Mouse (Mus musculus) gastrocnemius, adult 8-10 months (tissue): ENCODE measurements at regions not wholly inside any gene's neighbourhood (a gene's known extent, or its start where the extent isn't known, plus 50 kb on each side); places are given as distances from the start of the nearest gene placed in this dataset.

ENCODE experiments used
- DNase-seq, 2 experiments: peaks; one replicate each; pipeline ENCODE4 v3.0.0; 2022; ENCODE audit warnings: low spot score in 2 of 2

DNA sequence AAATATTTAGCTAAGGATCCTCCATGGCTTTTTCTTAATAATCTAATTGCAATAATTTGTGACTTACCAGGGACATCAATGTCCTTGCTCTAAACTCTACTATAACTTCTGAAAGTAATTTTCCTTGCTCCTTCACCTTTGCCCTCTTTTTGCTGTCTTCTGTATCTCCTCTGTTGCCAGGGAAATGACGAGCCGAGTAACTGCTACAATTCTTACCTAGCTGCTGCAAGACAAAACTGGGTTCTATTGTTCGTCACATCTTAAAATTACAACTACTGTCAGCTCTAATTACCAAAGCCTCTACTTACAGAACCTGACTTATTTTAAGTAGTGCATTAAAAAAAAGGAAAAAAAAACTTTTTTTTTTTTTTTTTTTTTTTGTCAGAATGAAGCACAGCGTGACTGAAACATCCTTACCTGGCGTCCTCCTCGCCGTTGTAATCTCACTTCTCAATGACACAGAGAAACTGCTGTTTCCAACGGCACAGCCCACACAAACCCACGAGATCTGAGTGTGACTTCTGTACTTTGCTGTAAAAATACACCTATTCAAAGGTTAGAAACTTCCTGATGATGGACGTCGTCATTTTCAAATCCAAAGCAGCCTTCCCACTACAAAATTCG lies 389.4 kb downstream of the Plk2 start:
- DNase-seq, result no peak

DNA sequence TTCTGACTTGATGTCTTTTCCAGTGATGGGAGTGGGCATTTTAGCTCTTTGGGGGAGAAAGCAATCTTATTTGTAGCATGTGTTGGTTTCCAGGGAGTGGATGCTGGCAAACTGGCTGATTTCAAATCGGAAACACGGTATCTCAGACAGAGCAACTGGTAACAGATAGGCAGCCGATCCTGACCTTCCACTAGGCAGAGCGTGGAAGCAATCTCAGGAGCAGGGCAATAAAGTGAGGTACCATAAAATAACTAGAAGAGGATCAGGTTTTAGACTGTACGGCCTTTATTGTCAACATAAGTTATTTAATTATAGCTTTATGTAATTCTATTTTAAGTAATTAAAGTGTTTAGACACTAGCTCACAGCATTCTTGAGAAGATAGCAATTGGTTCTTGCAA lies 390.0 kb downstream of the Plk2 start:
- no peak for DNase-seq

DNA sequence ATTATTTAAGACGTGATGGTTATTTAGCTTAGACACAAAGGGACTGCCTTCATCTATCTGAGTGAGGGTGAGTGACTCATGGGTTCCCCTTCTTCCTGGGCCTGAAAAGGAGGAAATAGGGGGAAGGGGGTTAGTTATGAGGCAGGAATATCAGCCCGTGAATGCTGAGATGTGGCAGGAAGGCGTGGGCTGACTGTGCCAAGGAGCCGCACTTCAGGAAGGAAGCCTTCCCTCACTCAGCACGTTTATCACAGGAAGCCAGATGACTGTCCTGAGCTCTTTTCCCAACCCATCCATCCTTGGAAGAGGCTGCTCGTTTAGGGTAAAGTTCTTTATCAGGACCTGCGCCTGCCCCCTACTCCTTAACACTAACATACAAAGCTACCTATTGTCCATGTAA lies 403.5 kb downstream of the Plk2 start:
- DNase-seq, result no peak

DNA sequence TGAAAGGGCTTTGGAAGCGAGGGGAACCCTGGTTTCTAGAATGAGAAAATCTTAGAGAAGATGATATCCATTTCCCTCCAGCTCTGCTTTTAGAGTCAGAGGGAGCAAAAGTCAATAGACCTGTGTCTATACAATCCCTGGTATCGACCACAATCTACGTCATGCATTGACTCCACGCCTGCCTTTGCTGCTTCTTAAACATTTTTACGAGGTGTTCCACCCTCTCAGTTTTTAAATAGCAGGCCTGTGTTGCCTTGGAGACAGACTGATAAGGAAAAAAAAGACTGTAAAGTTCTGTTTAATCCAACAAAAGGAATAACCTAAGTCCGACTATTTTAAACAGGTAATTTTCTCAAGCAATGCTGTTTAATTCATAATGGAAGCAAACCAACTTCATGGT lies 408.0 kb downstream of the Plk2 start:
- DNase-seq, result no peak

DNA sequence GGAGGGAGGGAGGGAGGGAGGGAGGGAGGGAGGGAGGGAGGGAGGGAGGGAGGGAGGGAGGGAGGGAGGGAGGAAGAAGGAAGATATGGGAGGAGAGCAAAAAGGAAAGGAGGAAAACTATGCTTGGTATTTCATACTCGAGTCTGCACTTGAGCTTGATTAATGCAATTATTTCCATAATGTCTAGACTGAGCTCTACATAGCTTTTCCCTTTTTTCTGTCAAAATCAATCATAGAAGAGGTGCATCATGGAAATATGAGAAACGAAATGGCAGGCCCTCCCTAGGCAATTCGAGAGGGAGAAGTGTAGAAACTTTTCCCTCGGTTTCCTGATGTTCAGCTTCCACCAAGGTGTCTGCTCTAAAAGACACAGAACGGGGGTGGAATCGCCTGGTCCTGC lies 417.6 kb downstream of the Plk2 start:
- DNase-seq, result no peak

DNA sequence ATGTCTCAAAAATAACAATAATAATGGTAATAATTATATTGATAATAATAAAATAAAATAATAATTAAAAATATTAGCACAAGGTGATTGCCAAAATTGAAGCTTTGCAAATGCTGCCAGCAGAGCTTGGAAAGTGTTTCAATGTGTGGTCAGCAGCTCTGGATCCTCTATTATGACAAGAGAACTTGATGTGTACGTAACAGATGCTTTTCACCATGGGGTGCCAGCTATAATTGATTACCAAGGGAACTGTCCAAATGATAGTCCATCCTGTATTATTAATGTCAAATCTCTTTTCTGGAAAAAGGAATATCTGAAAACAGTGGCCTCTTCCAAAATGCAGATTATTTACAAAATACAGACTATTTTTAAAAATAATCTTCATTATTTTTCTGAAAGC lies 419.2 kb downstream of the Plk2 start:
- no peak for DNase-seq

DNA sequence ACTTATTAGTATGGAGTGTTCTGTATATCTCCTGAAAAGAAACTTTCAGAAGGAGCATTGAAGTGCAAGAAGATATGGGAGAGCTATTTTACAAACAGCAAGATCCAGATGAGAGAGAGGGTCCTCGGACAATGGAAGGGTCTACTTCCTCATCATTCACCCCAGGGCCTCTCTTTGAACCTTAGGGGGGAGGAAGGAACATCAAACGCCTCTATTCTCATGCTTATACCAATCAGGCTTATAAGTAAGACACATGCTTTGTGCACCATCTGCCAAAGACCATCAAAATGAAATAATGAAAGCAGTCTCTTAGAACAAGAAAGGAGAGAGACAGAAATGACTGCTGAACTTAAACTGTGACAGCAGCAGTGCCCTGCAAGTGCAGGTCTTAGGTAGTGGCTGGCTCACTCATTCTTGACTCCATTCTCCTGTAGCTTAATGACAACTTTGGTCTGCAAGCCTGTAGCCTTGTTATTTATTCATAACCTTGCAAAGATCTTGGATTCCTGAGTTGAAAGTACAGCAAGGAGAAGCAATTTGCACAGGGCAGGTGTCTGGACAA lies 424.5 kb downstream of the Plk2 start:
- DNase-seq, result no peak

DNA sequence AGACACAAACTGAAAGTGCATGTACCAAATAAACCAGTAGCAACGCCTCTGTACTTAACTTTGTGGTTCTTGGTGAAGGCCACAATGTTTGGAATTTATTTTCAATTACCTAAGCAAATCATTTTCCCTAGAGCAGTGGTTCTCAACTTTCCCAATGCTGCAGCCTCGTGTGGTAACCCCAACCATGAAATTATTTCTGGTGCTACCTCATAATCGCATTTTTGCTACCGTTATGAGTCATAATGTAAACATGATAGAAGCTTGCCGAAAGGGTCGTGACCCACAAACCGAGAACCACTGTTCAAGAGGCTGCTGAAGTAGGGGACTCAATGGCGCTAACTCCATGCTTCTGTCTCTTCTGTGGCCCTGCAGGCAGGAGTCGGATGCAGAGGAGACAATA lies 429.9 kb upstream of the Actbl2 start:
- DNase-seq, result no peak

DNA sequence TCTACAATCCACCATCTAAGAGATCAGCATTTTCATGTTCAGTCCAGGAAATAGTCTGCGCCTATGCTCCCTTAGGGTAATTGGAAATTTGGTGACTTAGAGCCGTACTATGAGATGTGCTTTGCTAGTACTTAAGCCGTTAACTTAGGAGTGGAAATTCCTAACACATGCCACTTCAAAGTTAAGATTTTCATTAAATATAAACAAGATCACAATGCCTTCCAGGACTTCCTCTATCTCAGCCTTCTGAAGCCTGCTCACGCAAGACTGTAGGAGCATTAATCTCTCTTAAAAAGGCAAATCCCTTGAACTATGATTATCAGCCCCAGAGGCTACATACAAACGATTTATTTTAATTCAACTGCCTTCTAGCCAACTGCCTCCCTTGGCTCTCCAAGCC lies 422.4 kb upstream of the Actbl2 start:
- no peak for DNase-seq

DNA sequence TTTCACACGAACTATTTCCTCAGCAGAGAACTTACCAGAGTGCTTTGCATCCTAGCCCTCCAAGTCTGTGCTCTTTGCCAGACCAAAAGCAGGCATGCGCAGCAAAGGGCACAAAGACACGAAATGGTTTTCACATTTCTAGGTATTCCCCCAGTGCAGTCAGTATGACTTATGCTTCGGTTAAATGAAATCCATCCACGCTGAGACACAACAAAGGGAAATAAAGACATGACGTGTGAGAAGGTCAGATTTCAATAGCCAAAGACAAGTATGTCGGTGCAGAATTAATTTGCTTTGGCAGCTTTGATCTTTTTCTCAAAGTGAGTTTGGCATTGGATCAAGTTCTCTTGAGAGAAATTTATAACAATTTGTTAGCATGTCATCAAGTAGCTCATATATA lies 417.9 kb upstream of the Actbl2 start:
- DNase-seq, result no peak

DNA sequence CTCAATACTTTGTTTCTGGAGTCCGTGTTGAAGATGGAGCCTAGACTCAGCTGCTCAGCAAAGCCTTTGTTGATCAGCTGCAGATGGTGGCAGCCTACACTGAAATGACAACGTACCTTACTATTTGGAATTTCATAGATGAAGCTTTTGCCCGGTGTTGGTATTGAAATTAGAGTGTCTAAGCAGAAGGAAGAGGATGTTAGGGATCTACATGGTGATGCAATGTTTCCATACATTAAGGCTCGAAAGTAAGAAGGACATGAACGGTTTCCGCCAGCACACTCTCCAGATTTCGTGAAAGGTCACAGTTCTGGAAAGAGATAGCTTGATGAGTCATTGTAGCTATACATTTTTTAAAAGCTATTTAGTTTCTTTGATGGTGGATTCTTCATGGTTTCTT lies 412.9 kb upstream of the Actbl2 start:
- no peak for DNase-seq

DNA sequence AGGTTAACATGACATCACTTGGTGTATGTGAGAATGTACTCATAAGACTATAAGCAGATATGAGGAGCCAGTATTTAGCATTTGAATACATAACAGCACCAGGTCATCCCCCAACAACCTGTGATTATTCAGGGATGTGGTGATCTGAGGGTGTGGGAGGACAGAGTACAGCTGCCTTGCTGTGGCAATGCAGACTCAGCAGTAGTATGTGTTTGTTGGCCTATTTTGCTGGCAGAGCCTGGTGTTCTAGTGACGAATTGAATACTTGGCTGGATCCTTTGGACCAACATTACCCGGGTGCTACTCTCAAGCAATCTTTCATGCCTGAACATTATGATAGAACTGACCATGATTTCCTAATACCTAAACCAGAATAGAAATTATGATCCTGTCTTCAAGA lies 409.1 kb upstream of the Actbl2 start:
- peak; percentile 22 to 26 for DNase-seq

DNA sequence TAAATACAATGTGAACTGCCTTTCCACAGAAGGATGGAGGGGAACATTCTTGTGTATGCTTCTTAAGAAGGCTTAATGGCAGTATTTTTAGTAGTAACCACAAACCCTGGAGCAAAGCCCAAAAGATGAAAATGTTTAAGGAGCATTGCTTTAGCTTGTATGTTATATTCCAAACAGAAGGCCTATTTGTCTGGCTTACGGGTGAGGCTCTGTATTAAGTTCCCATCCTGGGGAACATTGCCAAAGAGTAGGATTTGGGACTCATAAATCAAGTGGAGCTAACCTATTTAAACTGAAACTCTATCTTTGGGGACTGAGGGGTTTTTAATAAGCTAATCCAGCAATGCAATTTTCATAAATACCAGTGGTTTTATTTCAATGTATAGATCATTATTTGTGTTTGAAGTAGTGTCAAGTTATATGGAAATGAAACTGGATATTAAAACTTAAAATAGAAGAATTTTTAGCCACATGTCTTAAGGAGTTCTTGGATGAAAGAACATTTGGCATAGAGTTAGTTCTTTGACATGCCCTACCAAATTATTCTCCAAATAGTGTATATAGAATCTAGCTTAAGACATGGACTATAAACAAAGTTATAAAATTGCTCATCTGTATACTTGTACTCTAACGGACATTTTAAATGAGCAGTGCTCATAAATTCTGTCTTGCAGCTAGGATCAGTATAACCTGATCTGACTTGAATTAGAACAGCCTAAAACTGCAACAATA lies 401.7 kb upstream of the Actbl2 start:
- DNase-seq, result no peak

DNA sequence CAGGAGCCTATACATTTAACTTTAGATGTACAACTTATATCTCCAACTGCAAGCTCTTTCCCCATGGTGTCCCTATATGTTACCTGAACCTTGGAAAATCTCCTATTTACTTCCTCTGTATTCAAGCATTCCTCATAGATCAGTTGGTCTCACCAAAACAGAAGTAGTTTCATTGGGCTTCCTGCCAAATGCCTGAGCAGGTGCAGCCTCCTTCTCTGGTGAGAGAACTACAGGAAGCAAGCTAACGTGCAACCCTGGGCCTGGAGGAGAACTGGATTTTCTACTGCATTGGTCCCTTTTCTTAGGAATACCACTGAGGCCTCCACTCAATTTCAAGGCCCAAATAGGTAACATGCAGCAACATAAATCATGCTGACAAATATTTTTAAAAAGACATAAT lies 400.6 kb upstream of the Actbl2 start:
- no peak for DNase-seq

DNA sequence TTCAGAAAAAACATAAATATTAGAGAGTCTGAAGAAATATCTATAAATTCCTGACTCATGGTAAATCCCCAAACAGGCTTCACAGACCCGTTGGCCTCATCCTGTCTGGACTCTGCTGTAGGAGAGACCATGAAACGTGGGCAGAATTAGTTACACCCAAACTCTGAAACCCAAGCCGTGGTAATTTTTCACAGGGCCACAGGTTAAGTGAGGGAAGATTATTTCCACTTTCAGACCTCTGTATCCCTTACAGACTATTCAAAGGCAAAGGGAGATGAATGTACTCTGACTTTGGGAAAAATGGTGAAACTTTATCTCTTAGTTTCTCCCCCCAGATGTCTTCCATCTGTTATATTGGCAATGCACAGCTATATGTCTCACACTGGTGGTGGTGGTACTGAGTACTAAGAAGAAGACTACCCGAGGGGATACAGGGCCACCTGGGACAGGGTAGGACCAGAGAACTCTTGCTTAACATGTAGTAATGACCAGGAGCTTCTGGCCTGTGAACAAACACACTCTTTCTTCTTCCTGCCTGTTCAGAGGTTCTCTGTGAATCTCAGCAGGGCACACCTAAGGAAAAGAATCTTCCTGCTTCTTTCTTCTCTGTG lies 388.8 kb upstream of the Actbl2 start:
- DNase-seq, result no peak

DNA sequence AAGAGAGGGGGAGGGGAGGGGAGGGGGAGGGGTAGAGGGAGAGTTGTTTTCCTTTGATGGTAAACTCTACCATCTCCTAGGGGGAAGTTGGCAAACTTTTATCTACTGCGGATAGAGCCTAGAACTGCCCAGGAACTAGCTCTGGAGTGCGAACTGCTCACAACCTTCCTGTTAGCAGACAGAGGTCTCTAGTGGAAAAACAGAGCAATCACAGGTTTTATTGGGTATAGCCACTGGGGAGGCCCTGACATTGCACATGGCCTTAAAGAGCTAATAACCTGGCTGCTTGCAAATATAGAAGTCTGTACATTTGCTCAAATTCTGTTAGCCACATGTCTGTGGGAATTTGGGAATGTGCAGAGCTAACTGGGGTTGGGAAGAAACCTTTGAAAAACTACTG lies 388.1 kb upstream of the Actbl2 start:
- no peak for DNase-seq

DNA sequence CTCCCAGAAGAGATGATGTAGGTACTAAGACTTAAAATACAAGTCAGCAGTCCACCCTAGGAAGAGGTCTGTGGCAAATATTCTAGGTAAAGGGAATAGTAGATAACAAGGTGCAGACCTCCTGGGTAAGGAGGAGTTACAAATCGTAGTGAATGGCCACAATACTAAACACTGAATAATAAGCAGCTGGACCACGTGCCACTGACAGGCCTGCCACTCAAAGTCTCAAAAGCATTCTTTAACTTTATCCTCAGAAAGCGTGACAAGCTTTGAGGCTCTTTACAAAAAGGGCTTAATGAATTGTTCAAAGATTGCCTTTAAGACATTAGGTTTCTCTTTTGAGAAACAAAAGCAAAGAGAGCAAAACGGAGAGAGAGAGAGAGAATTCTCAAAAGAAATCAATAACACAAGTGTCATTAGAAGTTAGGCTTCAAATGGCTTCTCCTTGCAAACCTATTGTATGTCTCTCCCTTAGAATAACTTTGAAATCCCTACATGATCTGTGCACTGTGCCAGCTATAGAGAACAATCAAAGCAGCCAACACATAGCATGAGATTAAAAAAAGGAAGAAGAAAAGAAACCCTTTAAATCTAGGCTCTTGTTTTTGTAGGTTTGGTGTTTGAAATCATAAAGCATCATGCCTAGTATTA lies 383.6 kb upstream of the Actbl2 start:
- DNase-seq, result no peak

DNA sequence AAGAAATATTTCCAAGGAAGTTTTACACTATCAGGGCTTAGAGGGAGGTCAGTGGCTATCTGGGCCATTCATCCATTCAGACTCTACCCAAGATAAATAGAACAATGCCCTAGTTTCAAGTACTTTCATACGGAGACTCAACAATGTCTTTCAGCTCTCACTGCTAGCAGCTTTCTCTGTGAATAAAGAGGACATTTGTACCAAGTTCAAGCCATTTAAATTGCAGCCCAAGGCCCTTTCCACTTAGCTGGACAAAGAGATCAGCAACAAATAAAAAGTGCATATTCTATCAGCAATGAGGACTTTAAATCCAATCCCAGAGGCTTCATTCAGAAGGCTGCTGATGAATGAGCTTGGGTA lies 383.1 kb upstream of the Actbl2 start:
- no peak for DNase-seq

DNA sequence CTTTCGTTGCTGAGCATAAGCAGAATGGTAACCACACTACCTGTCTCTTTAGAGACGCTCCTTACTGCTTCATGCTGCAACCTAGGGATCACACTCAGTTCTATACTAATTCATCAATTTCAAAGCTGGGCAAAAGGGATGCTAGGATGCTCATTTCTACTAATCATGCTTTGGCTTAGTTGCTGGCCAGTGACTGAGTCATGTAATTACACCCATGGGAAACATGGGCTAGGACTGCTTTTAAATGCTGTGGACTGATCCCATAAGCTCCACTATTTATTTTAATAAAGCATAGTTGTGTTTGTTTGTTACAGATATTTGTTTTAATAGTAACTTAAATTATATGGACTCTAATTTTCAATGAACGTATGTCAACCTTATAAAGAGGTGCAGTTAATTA lies 373.2 kb upstream of the Actbl2 start:
- DNase-seq, result no peak

DNA sequence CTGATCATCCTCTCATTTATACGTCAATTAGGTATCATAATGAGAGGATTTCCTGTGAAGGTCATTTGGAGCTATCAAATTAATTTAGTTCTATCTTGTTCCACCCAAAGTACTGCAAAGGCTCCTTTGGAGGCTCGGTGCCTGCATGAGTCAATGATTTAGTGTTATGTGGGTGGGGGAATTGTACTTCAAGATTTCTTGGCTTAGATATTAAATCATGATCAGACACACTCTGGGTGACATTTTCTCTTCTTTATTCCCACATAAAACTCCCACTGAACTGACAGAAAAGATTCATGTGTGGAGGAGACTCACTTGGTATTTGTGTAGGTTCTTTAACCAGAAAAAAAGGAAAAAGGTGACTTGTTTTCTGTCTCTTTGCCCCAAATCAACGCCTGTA lies 372.6 kb upstream of the Actbl2 start:
- DNase-seq, result no peak

DNA sequence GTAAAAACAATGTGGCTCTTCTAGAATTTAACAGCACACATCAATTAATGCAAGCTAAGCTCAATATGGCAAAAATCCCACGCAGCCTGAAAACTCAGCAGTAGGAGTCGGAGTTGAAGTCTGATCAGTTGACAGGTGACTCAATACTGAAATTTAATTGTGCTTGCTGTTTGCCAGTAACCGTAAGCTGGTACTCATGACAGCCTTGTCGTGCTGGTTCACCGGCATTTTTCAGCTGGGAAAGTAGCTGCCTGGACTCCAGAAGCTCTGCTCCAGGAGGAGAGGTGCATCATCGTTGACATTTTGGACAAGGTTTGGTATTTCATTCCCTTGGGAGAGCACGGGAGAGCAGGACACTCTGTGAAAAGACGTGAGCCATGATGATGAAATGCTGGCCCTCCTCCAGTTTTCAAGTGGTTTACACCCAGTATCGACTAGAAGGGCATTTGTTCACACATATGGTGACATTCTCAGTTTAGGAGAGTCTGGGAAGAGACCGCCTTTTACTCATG lies 372.1 kb upstream of the Actbl2 start:
- DNase-seq, result peak; percentile 10 to 24

DNA sequence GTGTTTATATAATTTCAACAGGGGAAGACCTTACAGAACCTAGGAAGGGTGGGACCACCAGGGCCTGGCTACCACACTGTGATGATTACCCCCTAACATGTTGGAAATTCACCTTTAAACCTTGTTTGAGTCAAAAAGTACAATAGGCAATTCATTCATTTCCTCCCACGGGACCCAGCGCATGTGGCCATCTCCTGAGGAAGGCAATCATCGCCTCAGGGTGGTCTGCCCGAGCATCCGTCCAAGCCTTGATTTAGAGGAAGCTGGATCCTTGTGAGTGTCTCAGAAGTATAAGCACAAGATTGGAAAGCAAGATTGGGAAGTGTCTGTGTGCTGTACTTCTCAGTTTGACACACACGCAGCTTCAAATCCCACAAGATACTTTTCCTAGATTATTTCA lies 360.9 kb upstream of the Actbl2 start:
- peak in 1 of 2 experiments; percentile 7 for DNase-seq
